Mouse (Mus musculus) heart, postnatal 14 days (tissue): Measurements from ENCODE around the gene Aaed1. TPM values are rescaled to one million over a fixed set of nuclear protein-coding genes. Genes with fewer than 3 reads are reported as not detected.

Experiments used
- total RNA-seq, 2 experiments: library from RNA; stranded (reverse); gene quantifications; 2 replicates each; pipeline ENCODE4 v1.2.3; 2021

Aaed1 gene
- total RNA-seq, 2 experiments from 2014 or later: 51.9 to 58.6 TPM

Other genes starting within 250 kb of the Aaed1 start
- not detected for gene Hsd17b3, start 223.5 kb downstream of the Aaed1 start, total RNA-seq
- 1 to 10 TPM; 1.4 to 1.8 TPM for gene Slc35d2, start 183.3 kb downstream of the Aaed1 start, total RNA-seq
- gene Zfp367, start 159.5 kb downstream of the Aaed1 start, total RNA-seq: 10 to 100 TPM; 19.4 to 20.3 TPM
- gene Habp4, start 150.9 kb downstream of the Aaed1 start, total RNA-seq: 10 to 100 TPM; 42.5 to 43.5 TPM
- gene Cdc14b, start 37.4 kb downstream of the Aaed1 start, total RNA-seq: 1 to 10 TPM; 8.9 to 9.0 TPM
- gene Ctsl, start 58.2 kb upstream of the Aaed1 start, total RNA-seq: 100 to 1,000 TPM; 260 to 267 TPM
- gene Cdk20, start 119.6 kb upstream of the Aaed1 start, total RNA-seq: 1 to 10 TPM; 3.4 to 5.0 TPM
- gene Fam240b, start 185.1 kb upstream of the Aaed1 start, total RNA-seq: not detected